Mouse (Mus musculus): Measurements from ENCODE around the gene Mbd3l1. TPM values are rescaled to one million over a fixed set of nuclear protein-coding genes. Genes with fewer than 3 reads are reported as not detected.
A peak's percentile ranks its signal among the peaks of the same experiment; 100 is the strongest.

Gene Mbd3l1
- not detected for total RNA-seq (2021)

DNA sequence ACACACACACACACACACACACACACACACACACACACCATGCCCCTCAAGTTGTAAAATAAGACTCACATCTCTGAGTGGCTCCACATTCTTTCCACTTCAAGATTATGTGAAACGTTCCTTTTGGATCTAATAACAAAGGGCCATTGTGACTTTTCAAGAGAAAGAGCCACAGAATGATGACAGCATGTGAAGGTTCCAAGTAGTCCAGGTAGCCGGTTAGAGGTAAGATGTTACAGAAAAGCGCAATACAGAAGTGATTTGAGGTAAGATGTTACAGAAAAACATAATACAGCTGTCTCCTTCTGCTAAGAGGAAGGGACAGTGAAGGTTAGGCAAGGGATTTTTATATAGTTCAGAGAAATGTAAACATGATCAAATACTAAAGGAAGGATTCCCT, at the start of gene Mbd3l1, which contains the start of gene Zfp558:
TSS of gene Mbd3l1 (plus strand) at position 192 of the 400 bp plus-strand sequence.
TSS of gene Zfp558 (minus strand) at position 101 of the 400 bp plus-strand sequence.
- intact Hi-C loops (cut with DNase I): no loop called here
- no peak for DNase-seq

DNA sequence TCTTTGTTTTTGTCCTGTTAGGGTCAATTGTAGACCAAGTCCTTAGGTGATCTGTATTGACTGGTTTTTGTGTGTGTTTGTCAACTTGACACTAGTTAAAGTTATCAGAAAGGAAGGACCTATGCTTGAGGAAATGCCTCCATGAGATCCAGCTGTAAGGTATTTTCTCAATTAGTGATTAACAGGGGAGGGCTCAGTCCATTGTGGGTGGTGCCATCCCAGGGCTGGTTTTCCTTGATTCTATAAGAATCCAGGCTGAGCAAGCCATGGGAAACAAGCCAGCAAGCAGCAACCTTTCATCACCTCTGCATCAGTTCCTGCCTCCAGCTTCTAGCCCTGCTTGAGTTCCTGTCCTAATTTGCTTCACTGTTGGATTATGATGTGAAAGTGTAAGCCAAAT, 47.8 kb upstream of the Mbd3l1 start, which contains the start of gene Mbd3l2:
TSS of gene Mbd3l2 (plus strand) at position 301 of the 400 bp plus-strand sequence.
- intact Hi-C loops (cut with DNase I): no loop called here
- DNase-seq: no peak

DNA sequence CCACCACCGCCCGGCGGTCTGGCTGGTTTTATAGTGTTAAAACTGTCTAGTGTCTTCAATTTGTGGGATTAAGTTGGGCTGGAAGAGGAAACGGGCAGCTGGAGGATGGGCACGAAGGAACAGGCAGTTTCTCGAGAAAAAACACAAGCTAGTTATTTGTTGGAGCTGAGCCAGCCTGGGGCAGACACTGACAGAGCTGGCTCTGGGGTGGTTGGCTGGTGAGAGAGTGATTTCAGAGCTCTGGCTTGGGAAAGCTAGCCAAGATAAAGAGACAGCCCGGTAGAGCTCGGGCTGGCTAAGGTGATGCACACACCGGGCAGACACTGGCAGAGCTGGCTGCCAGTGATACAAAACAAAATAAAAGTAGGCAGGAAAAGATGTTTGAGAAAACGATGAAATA, 46.5 kb upstream of the Mbd3l1 start:
- intact Hi-C loops (cut with DNase I): no loop called here
- DNase-seq: peak; percentile 6 to 14

DNA sequence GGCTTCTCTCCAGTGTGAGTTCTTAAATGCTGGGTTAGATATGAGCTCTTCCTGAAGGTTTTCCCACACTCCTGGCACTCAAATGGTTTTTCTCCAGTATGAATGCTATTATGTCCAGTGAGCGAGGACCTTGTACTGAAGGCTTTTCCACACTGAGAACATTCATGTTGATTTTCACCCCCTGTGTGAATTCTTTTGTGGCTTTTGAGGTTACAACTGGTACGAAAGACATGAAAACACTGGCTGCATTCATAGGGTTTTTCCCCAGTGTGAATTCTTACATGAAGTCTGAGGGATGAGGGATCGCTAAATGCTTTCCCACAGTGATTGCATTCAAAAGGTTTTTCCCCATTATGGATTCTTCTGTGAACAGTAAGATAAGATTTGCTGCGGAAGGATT, 21.6 kb upstream of the Mbd3l1 start:
- intact Hi-C loops (cut with DNase I): no loop called here
- DNase-seq: no peak

DNA sequence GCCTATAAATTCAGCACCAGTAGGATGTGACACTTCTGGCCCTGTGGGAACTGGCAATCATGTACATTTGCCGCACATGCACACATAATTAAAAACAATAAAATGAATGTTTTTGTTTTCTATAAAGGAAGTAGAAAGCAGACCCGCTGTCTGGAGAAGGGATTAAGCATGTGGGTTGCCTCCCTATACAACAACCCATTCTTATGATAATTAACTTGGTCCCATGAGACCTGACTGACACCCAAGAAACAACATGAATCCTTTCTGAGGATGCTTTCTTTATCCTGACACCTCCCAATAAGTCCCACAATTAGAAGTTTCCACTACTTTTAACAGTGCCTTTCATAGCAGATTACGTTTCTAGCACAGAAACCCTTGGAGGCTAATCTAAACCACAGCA, 10.8 kb upstream of the Mbd3l1 start:
- intact Hi-C loops (cut with DNase I): no loop called here
- DNase-seq: no peak

DNA sequence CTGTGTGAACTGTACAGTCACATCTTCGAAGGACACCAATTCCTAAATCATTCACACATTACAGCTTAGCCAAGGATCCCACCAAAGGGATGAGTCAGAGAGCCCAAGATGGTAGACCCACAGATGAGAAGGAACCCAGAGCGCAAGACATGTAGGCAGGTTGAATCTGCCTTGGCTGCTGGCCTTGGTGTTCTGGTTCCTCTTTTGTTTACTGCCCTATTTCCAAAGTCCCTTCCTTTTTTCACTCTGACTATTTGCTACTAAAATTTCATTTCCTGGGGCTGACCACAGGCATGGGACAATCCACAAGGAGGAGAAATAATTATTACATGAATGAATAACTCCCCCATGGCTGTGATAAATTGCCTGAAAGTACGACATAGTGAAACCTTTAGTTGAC, 10.2 kb upstream of the Mbd3l1 start:
- no peak for DNase-seq
- intact Hi-C loops (cut with DNase I): no loop called here

DNA sequence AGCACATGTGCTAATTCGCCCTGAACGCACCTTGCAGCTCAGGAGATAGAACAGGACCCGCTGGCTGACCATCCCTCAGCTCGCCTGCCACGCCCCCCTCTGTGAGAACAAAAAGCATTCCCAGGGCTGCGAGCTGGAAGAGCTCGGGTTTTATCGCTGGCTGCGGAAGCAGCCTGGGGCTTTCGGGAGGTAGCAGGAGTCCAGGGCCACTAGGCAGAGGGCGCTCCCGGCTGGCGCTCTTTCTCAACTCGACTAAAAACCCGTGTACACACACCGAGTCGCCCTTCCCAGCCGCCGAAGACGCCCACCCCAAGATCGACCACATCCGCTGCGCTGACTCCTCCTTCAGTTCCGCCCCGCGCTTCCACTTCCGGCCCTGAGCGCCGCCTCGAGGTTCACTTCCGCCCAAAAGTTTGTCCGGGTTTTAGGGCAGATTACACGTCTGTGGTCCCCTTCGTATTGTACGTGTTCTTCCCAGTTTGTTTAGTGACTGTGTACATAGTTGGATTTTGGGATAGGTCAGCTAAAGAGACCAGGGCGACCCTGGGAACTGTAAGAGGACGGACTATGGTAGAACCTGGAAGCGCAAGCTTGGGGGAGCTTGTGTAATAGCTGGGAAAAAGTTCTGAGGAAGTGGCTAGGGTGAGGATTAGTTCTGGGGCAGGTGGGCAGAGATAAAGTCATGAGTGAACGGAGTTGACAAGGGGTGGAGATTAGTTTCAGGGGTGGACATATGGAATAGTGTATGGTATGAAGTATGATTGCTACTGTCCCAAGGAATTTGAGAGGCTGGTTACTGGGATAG, 4.6 kb upstream of the Mbd3l1 start:
- intact Hi-C loops (cut with DNase I): loop anchor here (5.0 kb wide), 1 partner anchor 181 kb away; the partner anchor contains the start of gene Chordc1
- DNase-seq: peak; percentile 79 to 80

DNA sequence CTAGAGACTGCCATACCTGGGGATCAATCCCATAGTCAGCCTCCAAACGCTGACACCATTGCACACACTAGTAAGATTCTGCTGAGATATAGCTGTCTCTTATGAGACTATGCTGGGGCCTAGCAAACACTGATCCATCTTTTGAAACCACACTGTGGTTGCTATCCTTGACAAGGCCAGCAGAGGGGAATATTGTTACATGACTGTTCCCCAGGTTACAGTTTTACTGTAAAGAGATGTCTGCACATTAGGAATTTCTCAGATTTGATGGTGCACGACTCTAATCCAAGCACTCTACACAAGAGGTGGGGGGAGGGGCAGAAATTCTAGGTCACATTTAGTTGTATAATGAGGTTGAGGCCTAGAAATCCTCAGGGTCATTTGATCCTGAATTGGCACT, 29.9 kb downstream of the Mbd3l1 start:
- intact Hi-C loops (cut with DNase I): no loop called here
- DNase-seq: no peak

Small RNA genes within 50 kb of the gene (microRNA-seq; reads per million reads assigned to microRNA genes)
- 0 reads per million in 2 experiments for gene Gm22854

Other genes starting within 250 kb of the Mbd3l1 start
- 10 to 100 TPM; 39.5 to 44.8 TPM for gene Chordc1, start 186.2 kb upstream of the Mbd3l1 start, total RNA-seq (2021)
- 10 to 100 TPM; 15.9 to 16.4 TPM for gene Naalad2, start 75.4 kb upstream of the Mbd3l1 start, total RNA-seq (2021)
- not detected for gene Ubtfl1, start 73.9 kb upstream of the Mbd3l1 start, total RNA-seq (2021)
- gene Mbd3l2, start 47.7 kb upstream of the Mbd3l1 start, total RNA-seq (2021): not detected
- 1 to 10 TPM; 1.9 to 2.3 TPM for gene Zfp558, start 91 bp upstream of the Mbd3l1 start, total RNA-seq (2021)
- gene Muc16, start 196.2 kb downstream of the Mbd3l1 start, total RNA-seq (2021): 1 to 10 TPM; 7.6 to 9.5 TPM